ENCODE assay signal across 27 mouse cellular contexts in the genomic region with DNA sequence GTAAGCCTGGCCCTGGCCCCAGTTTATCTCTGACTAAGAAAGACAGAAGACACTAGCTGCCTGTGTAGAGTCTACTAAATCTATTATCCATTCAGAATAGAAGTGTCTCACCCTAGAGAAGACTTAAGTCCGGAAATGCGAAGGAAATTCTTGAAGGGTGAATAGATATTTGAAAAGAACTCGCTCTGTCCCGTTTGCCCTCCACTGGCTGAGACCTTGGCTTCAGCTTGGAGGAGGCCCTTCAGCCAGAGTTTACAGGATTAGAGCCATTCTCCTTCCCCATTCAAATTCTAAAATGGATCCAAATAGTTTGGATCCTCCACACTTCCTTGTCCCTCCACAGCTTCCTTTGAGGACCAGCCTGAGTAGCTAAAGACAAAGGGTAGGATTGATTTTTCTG. TPM values are rescaled to one million over a fixed set of nuclear protein-coding genes. Genes with fewer than 3 reads are reported as not detected.
DNase-seq lines count a peak whose midpoint lies in the region; ATAC-seq and TF ChIP-seq lines count a peak whose summit lies in the region.
"Had no signal": no experiment of that assay in that cellular context is flagged by ENCODE, and none has a peak within 500 bp of the region (broad histone marks: within the 10 kb centered on the region; RNA-seq: fewer than 3 reads in every experiment).

No protein-coding gene starts in this region.

- H3K27me3 ChIP-seq in heart, embryonic 11.5 days (ENCODE audit: control insufficient read depth, insufficient read depth, low read length) = peaks cover 2% of the 10 kb centered on the region; the same call in 1 of the 2 replicates
- H3K27me3 ChIP-seq in liver, embryonic 14.5 days (ENCODE audit: control insufficient read depth, insufficient read depth, low read length) = no peaks in the 10 kb centered on the region
- H3K27me3 ChIP-seq in liver, embryonic 11.5 days (replicated peaks; ENCODE audit: control insufficient read depth, insufficient read depth, low read length) = no peaks in the 10 kb centered on the region
- H3K27me3 ChIP-seq in midbrain, embryonic 13.5 days = no peaks in the 10 kb centered on the region
- H3K27me3 ChIP-seq: CH12.LX; forebrain, embryonic 13.5 days; forebrain, embryonic 15.5 days had no signal

- no peaks in the 10 kb centered on the region for H3K9me3 ChIP-seq in heart, embryonic 11.5 days (replicated peaks; ENCODE audit: control insufficient read depth, low read length)
- H3K9me3 ChIP-seq in liver, embryonic 14.5 days (ENCODE audit: control insufficient read depth, low read length) = no peaks in the 10 kb centered on the region
- H3K9me3 ChIP-seq in liver, embryonic 11.5 days (ENCODE audit: control insufficient read depth, low read length) = no peaks in the 10 kb centered on the region
- no peaks in the 10 kb centered on the region for H3K9me3 ChIP-seq in midbrain, embryonic 13.5 days
- H3K9me3 ChIP-seq: embryonic facial prominence, embryonic 10.5 days; embryonic facial prominence, embryonic 12.5 days; forebrain, embryonic 13.5 days; forebrain, embryonic 15.5 days had no signal

- H3K9ac ChIP-seq in heart, embryonic 11.5 days (ENCODE audit: low read depth, low read length) = no peak overlapping the region
- H3K9ac ChIP-seq in liver, embryonic 14.5 days (replicated peaks) = no peak overlapping the region
- no peak overlapping the region for H3K9ac ChIP-seq in liver, embryonic 11.5 days (ENCODE audit: low read depth, low read length)
- no peak overlapping the region for H3K9ac ChIP-seq in midbrain, embryonic 13.5 days (replicated peaks)
- H3K9ac ChIP-seq: embryonic facial prominence, embryonic 12.5 days; forebrain, embryonic 13.5 days; forebrain, embryonic 15.5 days; forebrain, postnatal 0 days had no signal

- H3K36me3 ChIP-seq in heart, embryonic 11.5 days (ENCODE audit: control insufficient read depth, insufficient read depth, low read length) = no peaks in the 10 kb centered on the region
- no peaks in the 10 kb centered on the region; the same call in 1 of the 2 replicates for H3K36me3 ChIP-seq in liver, embryonic 14.5 days (replicated peaks; ENCODE audit: control insufficient read depth, insufficient read depth, low read depth)
- no peaks in the 10 kb centered on the region for H3K36me3 ChIP-seq in liver, embryonic 11.5 days (ENCODE audit: control insufficient read depth, insufficient read depth, low read length)
- H3K36me3 ChIP-seq in midbrain, embryonic 13.5 days = no peaks in the 10 kb centered on the region
- H3K36me3 ChIP-seq: embryonic facial prominence, embryonic 10.5 days; embryonic facial prominence, embryonic 12.5 days; forebrain, embryonic 15.5 days had no signal

- no peak for TF ChIP-seq EP300 in liver, embryonic 14.5 days (IDR thresholded peaks at IDR 0.05; ENCODE audit: low read depth)

- peak; percentile 44 for DNase-seq in heart, adult 11 months
- no peak for DNase-seq in liver, embryonic 14.5 days (ENCODE audit: low read depth in 3 of 3, low spot score in 3 of 3)
- DNase-seq in liver, embryonic 11.5 days (ENCODE audit: low spot score) = no peak
- DNase-seq in ES-CJ7 (ENCODE audit: low read depth, low spot score) (peak; percentile 21), ZHBTc4 (ENCODE audit: low read depth, low spot score) (peak; percentile 73)
- DNase-seq in kidney, postnatal 4 days = no peak
- DNase-seq: adrenal gland, adult 8-10 months; adrenal gland, postnatal 14 days; adrenal gland, postnatal 36 days; B cell, adult 2 months; cerebellum, adult 11-12 months; cerebellum, adult 2 months; cerebellum, adult 9-10 months; cerebellum, postnatal 10 days; cerebellum, postnatal 25 days; forebrain, postnatal 0 days had no signal

- no peak overlapping the region for H3K4me3 ChIP-seq in heart, embryonic 11.5 days (ENCODE audit: low read depth, low read length)
- H3K4me3 ChIP-seq in liver, embryonic 14.5 days (ENCODE audit: insufficient read depth in 1 of 2, low read depth in 2 of 2, low read length in 2 of 2) = no peak overlapping the region
- H3K4me3 ChIP-seq in liver, embryonic 11.5 days (ENCODE audit: low read depth, low read length) = no peak overlapping the region
- H3K4me3 ChIP-seq in midbrain, embryonic 13.5 days (replicated peaks) = no peak overlapping the region
- H3K4me3 ChIP-seq: embryonic facial prominence, embryonic 10.5 days; embryonic facial prominence, embryonic 12.5 days; forebrain, embryonic 13.5 days; forebrain, embryonic 15.5 days had no signal

- 93% methylated on average over 4 of the region's 4 CpGs for WGBS in heart, embryonic 11.5 days (ENCODE audit: insufficient replicate concordance)
- 65% methylated on average over 4 of the region's 4 CpGs for WGBS in liver, embryonic 14.5 days (ENCODE audit: insufficient replicate concordance)
- WGBS in liver, embryonic 11.5 days = 84% methylated on average over 4 of the region's 4 CpGs
- WGBS in midbrain, embryonic 13.5 days = 79% methylated on average over 4 of the region's 4 CpGs

- no peak for TF ChIP-seq CTCF in liver, embryonic 14.5 days (IDR thresholded peaks at IDR 0.05; ENCODE audit: low read depth)

- ATAC-seq in heart, embryonic 11.5 days (replicated peaks; ENCODE audit: insufficient number of reproducible peaks, low FRiP score, low TSS enrichment) = no peak
- no peak for ATAC-seq in liver, embryonic 14.5 days (ENCODE audit: insufficient read depth)
- no peak for ATAC-seq in liver, embryonic 11.5 days (replicated peaks; ENCODE audit: low FRiP score)
- no peak for ATAC-seq in midbrain, embryonic 13.5 days
- ATAC-seq: CD4-positive, CD25-positive, alpha-beta regulatory T cell, adult 4 months; forebrain, embryonic 13.5 days; forebrain, embryonic 15.5 days; forebrain, postnatal 0 days had no signal

- no peak overlapping the region for H3K27ac ChIP-seq in heart, embryonic 11.5 days (ENCODE audit: low read depth, low read length)
- no peak overlapping the region for H3K27ac ChIP-seq in liver, embryonic 14.5 days
- H3K27ac ChIP-seq in liver, embryonic 11.5 days (ENCODE audit: low read depth, low read length) = no peak overlapping the region
- H3K27ac ChIP-seq in midbrain, embryonic 13.5 days = no peak overlapping the region
- H3K27ac ChIP-seq: embryonic facial prominence, embryonic 10.5 days; embryonic facial prominence, embryonic 12.5 days; forebrain, embryonic 13.5 days; forebrain, embryonic 15.5 days had no signal

- H3K4me1 ChIP-seq in heart, embryonic 11.5 days (ENCODE audit: control insufficient read depth, insufficient read depth, low read length) = no peaks in the 10 kb centered on the region
- 0 out of 4 replicates have a peak, but pooled peaks cover 0 to 2% of the 10 kb centered on the region in 2 experiments for H3K4me1 ChIP-seq in liver, embryonic 14.5 days (replicated peaks; ENCODE audit: control insufficient read depth in 2 of 2, insufficient read depth in 2 of 2, low read length in 1 of 2)
- no peaks in the 10 kb centered on the region for H3K4me1 ChIP-seq in liver, embryonic 11.5 days (replicated peaks; ENCODE audit: control insufficient read depth, insufficient read depth, low read length)
- H3K4me1 ChIP-seq in midbrain, embryonic 13.5 days (replicated peaks) = no peaks in the 10 kb centered on the region

- H3K4me2 ChIP-seq in heart, embryonic 11.5 days = no peak overlapping the region
- H3K4me2 ChIP-seq in liver, embryonic 14.5 days (ENCODE audit: low read depth) = peak overlapping the region; percentile 2; the same call in 1 of the 2 replicates
- H3K4me2 ChIP-seq in liver, embryonic 11.5 days = no peak overlapping the region
- no peak overlapping the region for H3K4me2 ChIP-seq in midbrain, embryonic 13.5 days (replicated peaks)
- H3K4me2 ChIP-seq: embryonic facial prominence, embryonic 12.5 days; forebrain, embryonic 13.5 days; forebrain, embryonic 15.5 days had no signal

RNA-seq across cellular contexts. Expression of gene Fga, which starts 4.5 kb away (rescaled TPM):
- 0.52 and 2.7 TPM in 2 replicates for polyA plus RNA-seq in heart, embryonic 11.5 days (2014; fragmentation: Nextera tagmentation; extraction: Ambion mirVana)
- 105 and 203 TPM in 2 replicates for polyA plus RNA-seq in liver, embryonic 14.5 days (2012; rRNA removed)
- 436 and 506 TPM in 2 replicates for polyA plus RNA-seq in liver, embryonic 14.5 days (2014; fragmentation: Nextera tagmentation; extraction: Ambion mirVana)
- polyA plus RNA-seq in liver, embryonic 11.5 days (2014; fragmentation: Nextera tagmentation; extraction: Ambion mirVana) = 161 and 182 TPM in 2 replicates
- polyA plus RNA-seq in midbrain, embryonic 13.5 days (2015; fragmentation: Nextera tagmentation; extraction: Ambion mirVana) = 0.09 TPM in 1 of 2 replicates, not detected in the other
- polyA plus RNA-seq: CD4-positive, CD25-positive, alpha-beta regulatory T cell, adult 4 months; cortical plate, adult 2 months; embryonic facial prominence, embryonic 10.5 days; embryonic facial prominence, embryonic 14.5 days; forebrain, embryonic 11.5 days; forebrain, embryonic 13.5 days; forebrain, embryonic 15.5 days had no signal

RNA-seq across cellular contexts. Expression of gene Fgb, which starts 19.3 kb away (rescaled TPM):
- polyA plus RNA-seq in heart, embryonic 11.5 days (2014; fragmentation: Nextera tagmentation; extraction: Ambion mirVana) = 0.59 and 3.4 TPM in 2 replicates
- 85.1 and 184 TPM in 2 replicates for polyA plus RNA-seq in liver, embryonic 14.5 days (2012; rRNA removed)
- polyA plus RNA-seq in liver, embryonic 14.5 days (2014; fragmentation: Nextera tagmentation; extraction: Ambion mirVana) = 330 and 376 TPM in 2 replicates
- 176 and 188 TPM in 2 replicates for polyA plus RNA-seq in liver, embryonic 11.5 days (2014; fragmentation: Nextera tagmentation; extraction: Ambion mirVana)
- 0.11 TPM in 1 of 2 replicates, not detected in the other for polyA plus RNA-seq in midbrain, embryonic 13.5 days (2015; fragmentation: Nextera tagmentation; extraction: Ambion mirVana)
- polyA plus RNA-seq: CD4-positive, CD25-positive, alpha-beta regulatory T cell, adult 4 months; cortical plate, adult 2 months; embryonic facial prominence, embryonic 10.5 days; forebrain, embryonic 11.5 days; forebrain, embryonic 13.5 days; forebrain, embryonic 15.5 days; forebrain, postnatal 0 days had no signal

RNA-seq across cellular contexts. Expression of gene Fgg, which starts 22.8 kb away (rescaled TPM):
- polyA plus RNA-seq in heart, embryonic 11.5 days (2014; fragmentation: Nextera tagmentation; extraction: Ambion mirVana) = 0.62 and 3.8 TPM in 2 replicates
- polyA plus RNA-seq in liver, embryonic 14.5 days (2012; rRNA removed) = 171 and 249 TPM in 2 replicates
- polyA plus RNA-seq in liver, embryonic 14.5 days (2014; fragmentation: Nextera tagmentation; extraction: Ambion mirVana) = 392 and 442 TPM in 2 replicates
- 178 and 182 TPM in 2 replicates for polyA plus RNA-seq in liver, embryonic 11.5 days (2014; fragmentation: Nextera tagmentation; extraction: Ambion mirVana)
- 0.71 TPM in 1 of 2 replicates, not detected in the other for polyA plus RNA-seq in midbrain, embryonic 13.5 days (2015; fragmentation: Nextera tagmentation; extraction: Ambion mirVana)
- polyA plus RNA-seq: CD4-positive, CD25-positive, alpha-beta regulatory T cell, adult 4 months; cerebellum, adult 2 months; cortical plate, adult 2 months; forebrain, embryonic 11.5 days; forebrain, embryonic 13.5 days; forebrain, embryonic 15.5 days; forebrain, postnatal 0 days had no signal

RNA-seq across cellular contexts. Expression of gene Plrg1, which starts 25.0 kb away (rescaled TPM):
- 64.1 and 73.2 TPM in 2 replicates for polyA plus RNA-seq in heart, embryonic 11.5 days (2014; fragmentation: Nextera tagmentation; extraction: Ambion mirVana)
- 26.0 and 34.9 TPM in 2 replicates for polyA plus RNA-seq in liver, embryonic 14.5 days (2012; rRNA removed)
- 50.0 and 52.7 TPM in 2 replicates for polyA plus RNA-seq in liver, embryonic 14.5 days (2014; fragmentation: Nextera tagmentation; extraction: Ambion mirVana)
- 92.7 and 103 TPM in 2 replicates for polyA plus RNA-seq in liver, embryonic 11.5 days (2014; fragmentation: Nextera tagmentation; extraction: Ambion mirVana)
- polyA plus RNA-seq in midbrain, embryonic 13.5 days (2015; fragmentation: Nextera tagmentation; extraction: Ambion mirVana) = 115 and 119 TPM in 2 replicates

Comparison
In these comparisons a context has a peak if more than half of its experiments do, and no peak if none do; other contexts are left out.
1. DNase-seq: peak in heart, adult 11 months (single experiment), ES-CJ7 (single experiment) and ZHBTc4 (single experiment); none in liver, embryonic 14.5 days (0 of 3), liver, embryonic 11.5 days (single experiment) and kidney, postnatal 4 days (0 of 2).
2. RNA of gene Fga, which starts 4.5 kb away (polyA plus RNA-seq): 105 to 506 TPM in liver, embryonic 14.5 days and 161 to 182 TPM in liver, embryonic 11.5 days; 0.52 to 2.7 TPM in heart, embryonic 11.5 days and 0.09 TPM in midbrain, embryonic 13.5 days; every median in the first group is over 10 times any median in the second.
3. RNA of gene Fgb, which starts 19.3 kb away (polyA plus RNA-seq): 85.1 to 376 TPM in liver, embryonic 14.5 days and 176 to 188 TPM in liver, embryonic 11.5 days; 0.59 to 3.4 TPM in heart, embryonic 11.5 days and 0.11 TPM in midbrain, embryonic 13.5 days; every median in the first group is over 10 times any median in the second.
4. RNA of gene Fgg, which starts 22.8 kb away (polyA plus RNA-seq): 171 to 442 TPM in liver, embryonic 14.5 days and 178 to 182 TPM in liver, embryonic 11.5 days; 0.62 to 3.8 TPM in heart, embryonic 11.5 days and 0.71 TPM in midbrain, embryonic 13.5 days; every median in the first group is over 10 times any median in the second.